Mouse (Mus musculus): ENCODE measurements around the gene Llcfc1. TPM values are rescaled to one million over a fixed set of nuclear protein-coding genes. Genes with fewer than 3 reads are reported as not detected.

Gene Llcfc1
- polyA plus RNA-seq, 1 experiment from 2014 or later, result not detected

GRCm38 (mm10) chr6:41704123-41704522 lies 19.9 kb downstream of the Llcfc1 start, which contains the start of gene Kel:
Gene Kel (minus strand): TSS chr6:41704339.
- Histone ChIP-seq H3K9ac (replicated peaks) (no peak within 1 kb of the TSS), H3K4me3 (replicated peaks) (no peak within 1 kb of the TSS), H3K9me3 (no peaks in the 10 kb centered on the region), H3K36me3 (no peaks in the 10 kb centered on the region), H3K4me1 (replicated peaks) (no peaks in the 10 kb centered on the region), H3K4me2 (no peak within 1 kb of the TSS), H3K27ac (no peak within 1 kb of the TSS), H3K27me3 (no peaks in the 10 kb centered on the region)
- ATAC-seq (ENCODE audit: insufficient number of reproducible peaks, insufficient read depth, low FRiP score, low TSS enrichment, low read depth), result no peak
- 41% methylated on average over 1 of the region's 1 CpGs for WGBS

GRCm38 (mm10) chr6:41706275-41706674 lies 22.0 kb downstream of the Llcfc1 start:
- WGBS, result 89% methylated on average over 7 of the region's 7 CpGs
- no peak for ATAC-seq (ENCODE audit: insufficient number of reproducible peaks, insufficient read depth, low FRiP score, low TSS enrichment, low read depth)
- Histone ChIP-seq H3K27me3 (no peaks in the 10 kb centered on the region), H3K9me3 (no peaks in the 10 kb centered on the region), H3K9ac (replicated peaks) (no peak overlapping the region), H3K27ac (no peak overlapping the region), H3K4me3 (replicated peaks) (no peak overlapping the region), H3K36me3 (no peaks in the 10 kb centered on the region), H3K4me2 (no peak overlapping the region), H3K4me1 (replicated peaks) (no peaks in the 10 kb centered on the region)

GRCm38 (mm10) chr6:41710281-41710680 lies 26.1 kb downstream of the Llcfc1 start:
- 77% methylated on average over 1 of the region's 1 CpGs for WGBS
- no peaks in the 10 kb centered on the region for H3K4me1 ChIP-seq (replicated peaks)
- no peaks in the 10 kb centered on the region for H3K36me3 ChIP-seq
- H3K27me3 ChIP-seq, result no peaks in the 10 kb centered on the region
- H3K27ac ChIP-seq, result no peak overlapping the region
- H3K4me2 ChIP-seq, result no peak overlapping the region
- no peak for ATAC-seq (ENCODE audit: insufficient number of reproducible peaks, insufficient read depth, low FRiP score, low TSS enrichment, low read depth)
- H3K9ac ChIP-seq (replicated peaks), result no peak overlapping the region
- no peak overlapping the region for H3K4me3 ChIP-seq (replicated peaks)
- H3K9me3 ChIP-seq, result no peaks in the 10 kb centered on the region

- H3K36me3 ChIP-seq, result no peaks in the 10 kb centered on the region
- no peaks in the 10 kb centered on the region for H3K4me1 ChIP-seq (replicated peaks)
- WGBS, result 83% methylated on average over 2 of the region's 2 CpGs
- H3K9ac ChIP-seq (replicated peaks), result no peak overlapping the region
- no peak for ATAC-seq (ENCODE audit: insufficient number of reproducible peaks, insufficient read depth, low FRiP score, low TSS enrichment, low read depth)
- no peak overlapping the region for H3K4me2 ChIP-seq
- H3K27me3 ChIP-seq, result no peaks in the 10 kb centered on the region
- H3K27ac ChIP-seq, result no peak overlapping the region
- no peaks in the 10 kb centered on the region for H3K9me3 ChIP-seq
- H3K4me3 ChIP-seq (replicated peaks), result no peak overlapping the region
These were observed 37.2 kb downstream of the Llcfc1 start for GRCm38 (mm10) chr6:41721430-41721829.

- 68% methylated on average over 1 of the region's 1 CpGs for WGBS
- Histone ChIP-seq H3K4me2 (no peak overlapping the region), H3K4me1 (replicated peaks) (no peaks in the 10 kb centered on the region), H3K9me3 (no peaks in the 10 kb centered on the region), H3K27ac (no peak overlapping the region), H3K4me3 (replicated peaks) (no peak overlapping the region), H3K27me3 (no peaks in the 10 kb centered on the region), H3K36me3 (no peaks in the 10 kb centered on the region), H3K9ac (replicated peaks) (no peak overlapping the region)
- no peak for ATAC-seq (ENCODE audit: insufficient number of reproducible peaks, insufficient read depth, low FRiP score, low TSS enrichment, low read depth)
These were observed 43.9 kb downstream of the Llcfc1 start for GRCm38 (mm10) chr6:41727989-41728609.

- H3K9ac ChIP-seq (replicated peaks), result no peak overlapping the region
- no peaks in the 10 kb centered on the region for H3K36me3 ChIP-seq
- no peaks in the 10 kb centered on the region for H3K9me3 ChIP-seq
- H3K4me1 ChIP-seq (replicated peaks), result no peaks in the 10 kb centered on the region
- 90% methylated on average over 5 of the region's 5 CpGs for WGBS
- ATAC-seq (ENCODE audit: insufficient number of reproducible peaks, insufficient read depth, low FRiP score, low TSS enrichment, low read depth), result no peak
- H3K27me3 ChIP-seq, result no peaks in the 10 kb centered on the region
- no peak overlapping the region for H3K4me2 ChIP-seq
- no peak overlapping the region for H3K27ac ChIP-seq
- no peak overlapping the region for H3K4me3 ChIP-seq (replicated peaks)
These were observed 50.7 kb downstream of the Llcfc1 start for GRCm38 (mm10) chr6:41734719-41735470.

Other genes starting within 250 kb of the Llcfc1 start
- not detected in 2 replicates for gene Gm10334, start 238.3 kb upstream of the Llcfc1 start, polyA plus RNA-seq (2016; fragmentation: Nextera tagmentation; extraction: Ambion mirVana)
- not detected in 2 replicates for gene Prss1, start 225.5 kb upstream of the Llcfc1 start, polyA plus RNA-seq (2016; fragmentation: Nextera tagmentation; extraction: Ambion mirVana)
- not detected in 2 replicates for gene Prss2, start 162.6 kb upstream of the Llcfc1 start, polyA plus RNA-seq (2016; fragmentation: Nextera tagmentation; extraction: Ambion mirVana)
- 20.2 and 26.2 TPM in 2 replicates for gene Ephb6, start 78.9 kb upstream of the Llcfc1 start, polyA plus RNA-seq (2016; fragmentation: Nextera tagmentation; extraction: Ambion mirVana)
- gene Trpv6, start 48.0 kb upstream of the Llcfc1 start, polyA plus RNA-seq (2016; fragmentation: Nextera tagmentation; extraction: Ambion mirVana), result 0.36 and 0.51 TPM in 2 replicates
- gene Trpv5, start 3.7 kb upstream of the Llcfc1 start, polyA plus RNA-seq (2016; fragmentation: Nextera tagmentation; extraction: Ambion mirVana), result not detected in 2 replicates
- gene Kel, start 19.9 kb downstream of the Llcfc1 start, polyA plus RNA-seq (2016; fragmentation: Nextera tagmentation; extraction: Ambion mirVana), result 5.7 and 7.8 TPM in 2 replicates
- gene Olfr459, start 90.7 kb downstream of the Llcfc1 start, polyA plus RNA-seq (2016; fragmentation: Nextera tagmentation; extraction: Ambion mirVana), result not detected in 2 replicates
- not detected in 2 replicates for gene Pip, start 163.1 kb downstream of the Llcfc1 start, polyA plus RNA-seq (2016; fragmentation: Nextera tagmentation; extraction: Ambion mirVana)
- gene Sval2, start 168.6 kb downstream of the Llcfc1 start, polyA plus RNA-seq (2016; fragmentation: Nextera tagmentation; extraction: Ambion mirVana), result not detected in 2 replicates

Measured in limb, embryonic 12.5 days (tissue).